Mouse (Mus musculus) heart, embryonic 12.5 days (tissue): ENCODE results near the gene Gm11938. TPM values are rescaled to one million over a fixed set of nuclear protein-coding genes. Genes with fewer than 3 reads are reported as not detected.

Experiments used
- ATAC-seq: fragments of 200-750 bp; cut with Nextera tagmentation; 2 replicates; pipeline ENCODE4 v1.8.0; 2017; ENCODE audit warnings: moderate TSS enrichment, moderate library complexity; ENCODE audit not compliant: insufficient number of reproducible peaks, low FRiP score
- H3K27ac ChIP-seq: fragments of 300-500 bp; sonication (generic); 2 replicates; pipeline ENCODE4 v1.5.1; 2016; ENCODE audit warnings: mild to moderate bottlenecking, moderate library complexity; ENCODE audit not compliant: poor library complexity, severe bottlenecking
- H3K27me3 ChIP-seq: fragments of 300-500 bp; sonication (generic); replicated peaks from 2 replicates; pipeline ENCODE4 v1.6.1; 2016; ENCODE audit warnings: mild to moderate bottlenecking, moderate library complexity
- H3K36me3 ChIP-seq: fragments of 300-500 bp; sonication (generic); 2 replicates; pipeline ENCODE4 v1.6.1; 2016; ENCODE audit warnings: mild to moderate bottlenecking, moderate library complexity
- H3K4me1 ChIP-seq: fragments of 300-500 bp; sonication (generic); replicated peaks from 2 replicates; pipeline ENCODE4 v1.6.1; 2016; ENCODE audit warnings: mild to moderate bottlenecking
- H3K4me2 ChIP-seq: fragments of 300-500 bp; sonication (generic); 2 replicates; pipeline ENCODE4 v1.6.1; 2016; ENCODE audit warnings: mild to moderate bottlenecking, moderate library complexity
- H3K4me3 ChIP-seq: fragments of 300-500 bp; sonication (generic); 2 replicates; pipeline ENCODE4 v1.5.1; 2016; ENCODE audit warnings: mild to moderate bottlenecking
- H3K9ac ChIP-seq: fragments of 300-500 bp; sonication (generic); 2 replicates; pipeline ENCODE4 v1.6.1; 2016; ENCODE audit warnings: mild to moderate bottlenecking, moderate library complexity
- H3K9me3 ChIP-seq: fragments of 300-500 bp; sonication (generic); replicated peaks from 2 replicates; pipeline ENCODE4 v1.6.1; 2016; ENCODE audit warnings: mild to moderate bottlenecking, moderate library complexity
- WGBS: fragments of 180-500 bp; shearing (Covaris S2); methylation state at CpG from one replicate; pipeline ENCODE4 v1.1.7; 2016; 5-methylcytosine and 5-hydroxymethylcytosine counted together
- polyA plus RNA-seq: library from polyadenylated mRNA; unstranded; fragments of >200 nt; fragmentation: Nextera tagmentation; extraction: Ambion mirVana; gene quantifications from 2 replicates; pipeline ENCODE4 v1.2.1, GENCODE M21; 2016

Gm11938 gene
- polyA plus RNA-seq, 1 experiment from 2014 or later = not detected

- H3K4me3 ChIP-seq = no peak overlapping the region
- H3K27ac ChIP-seq = no peak overlapping the region
- H3K9ac ChIP-seq = no peak overlapping the region
- no peaks in the 10 kb centered on the region for H3K36me3 ChIP-seq
- no peak overlapping the region for H3K4me2 ChIP-seq
- H3K4me1 ChIP-seq = no peaks in the 10 kb centered on the region
- no peaks in the 10 kb centered on the region for H3K27me3 ChIP-seq
- 66% methylated on average over 4 of the region's 4 CpGs for WGBS
- no peak for ATAC-seq
- no peaks in the 10 kb centered on the region for H3K9me3 ChIP-seq
Observed at GRCm38 (mm10) chr11:99573164-99573563, 29.9 kb downstream of the Gm11938 start.

- WGBS = 93% methylated on average over 7 of the region's 7 CpGs
- Histone ChIP-seq H3K4me2 (no peak within 1 kb of the TSS), H3K27ac (no peak within 1 kb of the TSS), H3K27me3 (no peaks in the 10 kb centered on the region), H3K4me3 (no peak within 1 kb of the TSS), H3K9me3 (no peaks in the 10 kb centered on the region), H3K9ac (no peak within 1 kb of the TSS), H3K36me3 (no peaks in the 10 kb centered on the region), H3K4me1 (no peaks in the 10 kb centered on the region)
- no peak for ATAC-seq
Observed at GRCm38 (mm10) chr11:99566530-99566929, 36.6 kb downstream of the Gm11938 start, which contains the start of gene Krtap3-1. Gene Krtap3-1, minus strand, starts transcription at chr11:99566630.

GRCm38 (mm10) chr11:99562580-99562979, 40.5 kb downstream of the Gm11938 start:
- WGBS = 75% methylated on average over 6 of the region's 6 CpGs
- Histone ChIP-seq H3K36me3 (no peaks in the 10 kb centered on the region), H3K4me3 (no peak overlapping the region), H3K9ac (no peak overlapping the region), H3K9me3 (no peaks in the 10 kb centered on the region), H3K27ac (no peak overlapping the region), H3K4me2 (no peak overlapping the region), H3K27me3 (no peaks in the 10 kb centered on the region), H3K4me1 (no peaks in the 10 kb centered on the region)
- no peak for ATAC-seq

- Histone ChIP-seq H3K4me3 (no peak within 1 kb of the TSS), H3K4me2 (no peak within 1 kb of the TSS), H3K36me3 (no peaks in the 10 kb centered on the region), H3K27ac (no peak within 1 kb of the TSS), H3K27me3 (no peaks in the 10 kb centered on the region), H3K9ac (no peak within 1 kb of the TSS), H3K4me1 (no peaks in the 10 kb centered on the region), H3K9me3 (no peaks in the 10 kb centered on the region)
- no peak for ATAC-seq
- 81% methylated on average over 9 of the region's 9 CpGs for WGBS
Observed at GRCm38 (mm10) chr11:99559366-99559765, 43.7 kb downstream of the Gm11938 start, which contains the start of gene Gm11939. Gene Gm11939, minus strand, starts transcription at chr11:99559466.

- H3K4me3 ChIP-seq = no peak overlapping the region
- ATAC-seq = no peak
- no peak overlapping the region for H3K27ac ChIP-seq
- no peak overlapping the region for H3K4me2 ChIP-seq
- H3K9ac ChIP-seq = no peak overlapping the region
- 63% methylated on average over 3 of the region's 3 CpGs for WGBS
- H3K27me3 ChIP-seq = no peaks in the 10 kb centered on the region
- no peaks in the 10 kb centered on the region for H3K4me1 ChIP-seq
- no peaks in the 10 kb centered on the region for H3K9me3 ChIP-seq
- H3K36me3 ChIP-seq = no peaks in the 10 kb centered on the region
Observed at GRCm38 (mm10) chr11:99557976-99558745, 44.9 kb downstream of the Gm11938 start.

- Histone ChIP-seq H3K4me2 (no peak within 1 kb of the TSS), H3K9ac (no peak within 1 kb of the TSS), H3K27ac (no peak within 1 kb of the TSS), H3K27me3 (no peaks in the 10 kb centered on the region), H3K4me3 (no peak within 1 kb of the TSS), H3K36me3 (no peaks in the 10 kb centered on the region), H3K9me3 (no peaks in the 10 kb centered on the region), H3K4me1 (no peaks in the 10 kb centered on the region)
- WGBS = 67% methylated on average over 2 of the region's 2 CpGs
- no peak for ATAC-seq
Observed at GRCm38 (mm10) chr11:99556753-99557152, 46.4 kb downstream of the Gm11938 start, which contains the start of gene Krtap3-2. Gene Krtap3-2, minus strand, starts transcription at chr11:99556853.

- H3K9ac ChIP-seq = no peak overlapping the region
- 75% methylated on average over 2 of the region's 2 CpGs for WGBS
- H3K4me2 ChIP-seq = no peak overlapping the region
- H3K4me1 ChIP-seq = no peaks in the 10 kb centered on the region
- H3K4me3 ChIP-seq = no peak overlapping the region
- H3K36me3 ChIP-seq = no peaks in the 10 kb centered on the region
- ATAC-seq = no peak
- H3K9me3 ChIP-seq = no peaks in the 10 kb centered on the region
- no peaks in the 10 kb centered on the region for H3K27me3 ChIP-seq
- H3K27ac ChIP-seq = no peak overlapping the region
Observed at GRCm38 (mm10) chr11:99556195-99556594, 46.9 kb downstream of the Gm11938 start.

Other genes with a start within 250 kb of the Gm11938 start
- gene Krt28, start 228.4 kb downstream of the Gm11938 start, polyA plus RNA-seq = 0.12 and 0.20 TPM in 2 replicates
- gene Krt10, start 213.9 kb downstream of the Gm11938 start, polyA plus RNA-seq = 16.6 and 18.8 TPM in 2 replicates
- gene Krt12, start 181.0 kb downstream of the Gm11938 start, polyA plus RNA-seq = not detected in 2 replicates
- gene Krt20, start 165.2 kb downstream of the Gm11938 start, polyA plus RNA-seq = 3.6 and 4.1 TPM in 2 replicates
- 0.27 and 0.52 TPM in 2 replicates for gene Krt23, start 110.2 kb downstream of the Gm11938 start, polyA plus RNA-seq
- gene Krt39, start 82.0 kb downstream of the Gm11938 start, polyA plus RNA-seq = not detected in 2 replicates
- not detected in 2 replicates for gene Krt40, start 60.1 kb downstream of the Gm11938 start, polyA plus RNA-seq
- gene Krtap3-3, start 52.4 kb downstream of the Gm11938 start, polyA plus RNA-seq = not detected in 2 replicates
- gene Krtap3-2, start 46.5 kb downstream of the Gm11938 start, polyA plus RNA-seq = not detected in 2 replicates
- gene Gm11939, start 43.8 kb downstream of the Gm11938 start, polyA plus RNA-seq = not detected in 2 replicates
- not detected in 2 replicates for gene Krtap3-1, start 36.7 kb downstream of the Gm11938 start, polyA plus RNA-seq
- gene Krtap1-5, start 22.3 kb downstream of the Gm11938 start, polyA plus RNA-seq = not detected in 2 replicates
- gene Krtap1-4, start 19.7 kb downstream of the Gm11938 start, polyA plus RNA-seq = not detected in 2 replicates
- gene Krtap1-3, start 12.0 kb downstream of the Gm11938 start, polyA plus RNA-seq = not detected in 2 replicates
- gene Krtap9-3, start 5.2 kb downstream of the Gm11938 start, polyA plus RNA-seq = not detected in 2 replicates
- gene Gm11937, start 6.9 kb upstream of the Gm11938 start, polyA plus RNA-seq = not detected in 2 replicates
- gene Krtap2-4, start 11.5 kb upstream of the Gm11938 start, polyA plus RNA-seq = not detected in 2 replicates
- gene Gm11562, start 17.1 kb upstream of the Gm11938 start, polyA plus RNA-seq = not detected in 2 replicates
- gene Krtap4-1, start 24.9 kb upstream of the Gm11938 start, polyA plus RNA-seq = not detected in 2 replicates
- not detected in 2 replicates for gene Krtap4-2, start 31.8 kb upstream of the Gm11938 start, polyA plus RNA-seq
- not detected in 2 replicates for gene Krtap4-7, start 40.8 kb upstream of the Gm11938 start, polyA plus RNA-seq
- gene Gm11555, start 46.9 kb upstream of the Gm11938 start, polyA plus RNA-seq = not detected in 2 replicates
- not detected in 2 replicates for gene Gm11563, start 55.7 kb upstream of the Gm11938 start, polyA plus RNA-seq
- not detected in 2 replicates for gene Krtap4-6, start 62.7 kb upstream of the Gm11938 start, polyA plus RNA-seq
- gene Gm14190, start 87.4 kb upstream of the Gm11938 start, polyA plus RNA-seq = not detected in 2 replicates
- not detected in 2 replicates for gene Gm14180, start 131.0 kb upstream of the Gm11938 start, polyA plus RNA-seq
- gene Gm11595, start 169.6 kb upstream of the Gm11938 start, polyA plus RNA-seq = not detected in 2 replicates
- not detected in 2 replicates for gene Krtap4-8, start 177.4 kb upstream of the Gm11938 start, polyA plus RNA-seq
- gene Krtap4-9, start 181.9 kb upstream of the Gm11938 start, polyA plus RNA-seq = not detected in 2 replicates
- gene Gm11596, start 190.2 kb upstream of the Gm11938 start, polyA plus RNA-seq = not detected in 2 replicates
- gene Gm11569, start 195.6 kb upstream of the Gm11938 start, polyA plus RNA-seq = not detected in 2 replicates
- gene Gm11554, start 201.1 kb upstream of the Gm11938 start, polyA plus RNA-seq = not detected in 2 replicates
- gene Krtap4-13, start 206.6 kb upstream of the Gm11938 start, polyA plus RNA-seq = not detected in 2 replicates
- not detected in 2 replicates for gene Gm11564, start 212.4 kb upstream of the Gm11938 start, polyA plus RNA-seq
- not detected in 2 replicates for gene 2300003K06Rik, start 234.8 kb upstream of the Gm11938 start, polyA plus RNA-seq
- not detected in 2 replicates for gene Krtap4-16, start 248.3 kb upstream of the Gm11938 start, polyA plus RNA-seq